Mouse (Mus musculus): ENCODE results near the gene Vmn2r41. TPM values are rescaled to one million over a fixed set of nuclear protein-coding genes. Genes with fewer than 3 reads are reported as not detected.
"Not testable (repeated sequence)": the region's sequence is repeated elsewhere in the genome, so short reads cannot be mapped to it uniquely, and the experiment has no call there.

Gene Vmn2r41
- not detected in 2 replicates for polyA plus RNA-seq (2012; rRNA removed)

DNA sequence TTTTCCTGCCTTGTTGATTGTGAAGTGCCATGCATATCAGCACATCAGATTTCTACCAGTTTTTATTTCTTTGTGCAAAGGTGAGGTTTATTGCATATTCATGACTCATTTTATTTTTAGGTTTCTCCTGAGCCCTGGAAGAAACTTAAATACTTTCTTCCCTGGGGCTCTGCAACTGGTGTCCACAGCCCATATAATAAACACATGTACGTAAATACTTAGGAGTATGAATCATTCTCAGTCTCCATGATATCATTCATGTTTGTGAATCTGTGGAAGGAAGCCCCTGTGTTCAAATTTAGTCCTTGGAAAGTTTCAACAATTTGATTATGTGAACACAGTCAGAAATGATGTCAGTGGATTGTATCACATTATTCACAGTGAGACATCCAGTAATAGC, at the start of gene Vmn2r41:
Gene Vmn2r41, minus strand, starts transcription at position 101 of the 400 bp plus-strand sequence.
- not testable (repeated sequence) for H3K27ac ChIP-seq (ENCODE audit: insufficient read depth, low read depth, low read length); H3K36me3 ChIP-seq (ENCODE audit: control insufficient read depth, insufficient read depth, low read length); H3K4me1 ChIP-seq (ENCODE audit: control insufficient read depth, insufficient read depth, insufficient read length, low read length); H3K27me3 ChIP-seq (ENCODE audit: control insufficient read depth, insufficient read depth, low read length); H3K4me3 ChIP-seq (ENCODE audit: low read depth, low read length)
- WGBS: no CpG with 5 or more reads among the region's 1 CpGs

DNA sequence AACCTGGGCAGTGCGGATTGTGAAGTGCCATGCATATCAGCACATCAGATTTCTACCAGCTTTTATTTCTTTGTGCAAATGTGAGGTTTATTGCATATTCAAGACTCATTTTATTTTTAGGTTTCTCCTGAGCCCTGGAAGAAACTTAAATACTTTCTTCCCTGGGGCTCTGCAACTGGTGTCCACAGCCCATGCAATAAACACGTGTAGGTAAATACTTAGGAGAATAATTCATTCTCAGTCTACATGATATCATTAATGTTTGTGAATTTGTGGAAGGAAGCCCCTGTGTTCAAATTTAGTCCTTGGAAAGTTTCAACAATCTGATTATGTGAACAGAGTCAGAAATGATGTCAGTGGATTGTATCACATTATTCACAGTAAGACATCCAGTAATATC, 38.8 kb upstream of the Vmn2r41 start, which contains the start of gene Vmn2r42:
Gene Vmn2r42, minus strand, starts transcription at position 101 of the 400 bp plus-strand sequence.
- no CpG with 5 or more reads among the region's 2 CpGs for WGBS
- not testable (repeated sequence) for H3K27ac ChIP-seq (ENCODE audit: insufficient read depth, low read depth, low read length); H3K27me3 ChIP-seq (ENCODE audit: control insufficient read depth, insufficient read depth, low read length); H3K36me3 ChIP-seq (ENCODE audit: control insufficient read depth, insufficient read depth, low read length); H3K4me1 ChIP-seq (ENCODE audit: control insufficient read depth, insufficient read depth, insufficient read length, low read length); H3K4me3 ChIP-seq (ENCODE audit: low read depth, low read length)

DNA sequence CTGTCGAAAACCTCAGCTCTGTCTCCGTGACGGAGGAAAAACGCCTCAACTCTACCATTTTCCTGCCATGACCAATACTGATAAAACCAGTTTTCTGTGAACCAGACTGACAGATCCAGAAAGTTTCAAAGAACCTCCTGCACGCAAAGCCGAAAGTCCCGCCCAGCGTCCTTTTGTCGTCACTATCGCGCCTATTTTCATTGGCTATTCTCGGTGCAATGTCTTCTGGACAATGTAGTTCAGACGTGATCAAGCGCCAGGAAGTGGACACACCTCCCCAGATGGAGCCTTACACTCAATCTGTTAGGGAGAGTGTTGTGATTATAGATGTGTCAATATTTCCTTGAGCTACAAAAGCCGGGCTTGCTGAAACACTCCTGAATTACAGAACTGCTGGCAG, 68.6 kb downstream of the Vmn2r41 start:
- 47% methylated on average over 11 of the region's 15 CpGs for WGBS

More for the DNA sequence above, 68.6 kb downstream of the Vmn2r41 start:
- not testable (repeated sequence) for H3K4me3 ChIP-seq (ENCODE audit: low read depth, low read length); H3K27me3 ChIP-seq (ENCODE audit: control insufficient read depth, insufficient read depth, low read length); H3K27ac ChIP-seq (ENCODE audit: insufficient read depth, low read depth, low read length); H3K36me3 ChIP-seq (ENCODE audit: control insufficient read depth, insufficient read depth, low read length); H3K4me1 ChIP-seq (ENCODE audit: control insufficient read depth, insufficient read depth, insufficient read length, low read length)

Other genes with a start within 250 kb of the Vmn2r41 start
- gene Vmn2r42, start 38.7 kb upstream of the Vmn2r41 start, polyA plus RNA-seq (2012; rRNA removed): not detected in 2 replicates
- gene Vmn2r43, start 98.9 kb upstream of the Vmn2r41 start, polyA plus RNA-seq (2012; rRNA removed): not detected in 2 replicates
- gene Vmn2r44, start 221.7 kb upstream of the Vmn2r41 start, polyA plus RNA-seq (2012; rRNA removed): not detected in 2 replicates

Measured in small intestine, adult 2 months (tissue).